Mouse (Mus musculus) MEL (cell line): Measurements from ENCODE around the gene Thsd4. TPM values are rescaled to one million over a fixed set of nuclear protein-coding genes. Genes with fewer than 3 reads are reported as not detected.

ENCODE experiments used
- DNase-seq: peaks from one replicate; pipeline ENCODE4 v3.0.0; 2011; ENCODE audit warnings: low read depth, low spot score
- H3K27ac ChIP-seq: 2 replicates; pipeline ENCODE4 v1.5.1; 2012; ENCODE audit warnings: low read depth, mild to moderate bottlenecking, control low read depth, low read length, moderate library complexity; ENCODE audit not compliant: control insufficient read depth
- H3K27me3 ChIP-seq, 2 experiments: fragments of 150-350 bp in 1 of 2; sonication (generic) in 1 of 2; 2 replicates each; pipeline ENCODE4 v1.6.1; 2012; ENCODE audit warnings: low read length in 2 of 2, mild to moderate bottlenecking in 2 of 2, improper control_type of control experiment in 1 of 2, moderate library complexity in 1 of 2; ENCODE audit not compliant: insufficient read depth in 2 of 2, control insufficient read depth in 1 of 2
- H3K36me3 ChIP-seq, 2 experiments: 2 replicates each; pipeline ENCODE4 v1.6.1; 2012 to 2014; ENCODE audit warnings: low read length in 2 of 2, improper control_type of control experiment in 1 of 2, inconsistent platforms in 1 of 2, mild to moderate bottlenecking in 1 of 2; ENCODE audit not compliant: insufficient read depth in 2 of 2, control insufficient read depth in 1 of 2
- H3K4me1 ChIP-seq, 2 experiments: fragments of 150-350 bp in 1 of 2; sonication (generic) in 1 of 2; 2 replicates each; pipeline ENCODE4 v1.6.1; 2012; ENCODE audit warnings: low read length in 2 of 2, improper control_type of control experiment in 1 of 2, mild to moderate bottlenecking in 1 of 2; ENCODE audit not compliant: insufficient read depth in 2 of 2, control insufficient read depth in 1 of 2
- H3K4me3 ChIP-seq, 2 experiments: fragments of 150-350 bp in 1 of 2; sonication (generic) in 1 of 2; 2 replicates each; pipeline ENCODE4 v1.5.1; 2012; ENCODE audit warnings: low read depth in 2 of 2, low read length in 2 of 2, mild to moderate bottlenecking in 2 of 2, moderate library complexity in 2 of 2, control low read depth in 1 of 2, improper control_type of control experiment in 1 of 2; ENCODE audit not compliant: control insufficient read depth in 1 of 2, insufficient read depth in 1 of 2
- H3K79me2 ChIP-seq: 2 replicates; pipeline ENCODE4 v1.6.1; 2012; ENCODE audit warnings: mild to moderate bottlenecking, low read length, moderate library complexity; ENCODE audit not compliant: control insufficient read depth, poor library complexity, insufficient read depth
- H3K9ac ChIP-seq: 2 replicates; pipeline ENCODE4 v1.6.1; 2012; ENCODE audit warnings: low read depth, mild to moderate bottlenecking, control low read depth, low read length, moderate library complexity; ENCODE audit not compliant: control insufficient read depth, poor library complexity, severe bottlenecking
- H3K9me3 ChIP-seq: fragments of 150-350 bp; sonication (generic); replicated peaks from 2 replicates; pipeline ENCODE4 v1.6.1; 2012; ENCODE audit warnings: mild to moderate bottlenecking, low read length, improper control_type of control experiment, moderate library complexity; ENCODE audit not compliant: insufficient read depth
- BHLHE40 ChIP-seq: IDR thresholded peaks from 2 replicates; pipeline ENCODE4 v1.6.1; 2012; ENCODE audit warnings: low read depth, mild to moderate bottlenecking, inconsistent platforms, low read length, improper control_type of control experiment, borderline replicate concordance
- CHD2 ChIP-seq: IDR thresholded peaks from 2 replicates; pipeline ENCODE4 v1.6.1; 2011; ENCODE audit warnings: low read length, improper control_type of control experiment
- CTCF ChIP-seq, 3 experiments: IDR thresholded peaks in 2 of 3; conservative IDR thresholded peaks in 1 of 3; 2 replicates each; pipeline ENCODE4 v1.5.1; 2011 to 2012; ENCODE audit warnings: low read length in 3 of 3, low read depth in 2 of 3, mild to moderate bottlenecking in 2 of 3, improper control_type of control experiment in 1 of 3, inconsistent platforms in 1 of 3, mixed read lengths in 1 of 3, moderate library complexity in 1 of 3; ENCODE audit not compliant: control insufficient read depth in 1 of 3, insufficient read depth in 1 of 3, poor library complexity in 1 of 3, severe bottlenecking in 1 of 3
- EP300 ChIP-seq, 2 experiments: IDR thresholded peaks; 2 replicates each; pipeline ENCODE4 v1.6.1; 2011; ENCODE audit warnings: improper control_type of control experiment in 2 of 2, low read length in 2 of 2, low read depth in 1 of 2, mild to moderate bottlenecking in 1 of 2
- GATA1 ChIP-seq: IDR thresholded peaks from 2 replicates; pipeline ENCODE4 v1.6.1; 2011; ENCODE audit warnings: low read depth, low read length, improper control_type of control experiment
- HCFC1 ChIP-seq: IDR thresholded peaks from 2 replicates; pipeline ENCODE4 v1.6.1; 2012; ENCODE audit warnings: low read depth, mild to moderate bottlenecking, inconsistent platforms, low read length, improper control_type of control experiment, moderate library complexity
- JUND ChIP-seq: IDR thresholded peaks from 2 replicates; pipeline ENCODE4 v1.6.1; 2011; ENCODE audit warnings: low read depth, mild to moderate bottlenecking, improper control_type of control experiment, low read length
- KAT2A ChIP-seq: conservative IDR thresholded peaks from 2 replicates; pipeline ENCODE4 v1.6.1; 2012; ENCODE audit warnings: low read depth, low read length, improper control_type of control experiment, inconsistent platforms
- MAFK ChIP-seq: IDR thresholded peaks from 2 replicates; pipeline ENCODE4 v1.6.1; 2011; ENCODE audit warnings: low read depth, mild to moderate bottlenecking, low read length, improper control_type of control experiment, borderline replicate concordance
- MAX ChIP-seq: IDR thresholded peaks from 2 replicates; pipeline ENCODE4 v1.6.1; 2011; ENCODE audit warnings: low read length, improper control_type of control experiment
- MAZ ChIP-seq: IDR thresholded peaks from 2 replicates; pipeline ENCODE4 v1.6.1; 2012; ENCODE audit warnings: low read depth, mild to moderate bottlenecking, inconsistent platforms, low read length, improper control_type of control experiment
- MXI1 ChIP-seq: IDR thresholded peaks from 2 replicates; pipeline ENCODE4 v1.6.1; 2011; ENCODE audit warnings: mild to moderate bottlenecking, low read depth, low read length, improper control_type of control experiment
- POLR2AphosphoS5 ChIP-seq: IDR thresholded peaks from 2 replicates; pipeline ENCODE4 v1.6.1; 2012; ENCODE audit warnings: low read depth, borderline replicate concordance, mild to moderate bottlenecking, inconsistent platforms, low read length, moderate library complexity, mixed read lengths
- RAD21 ChIP-seq: IDR thresholded peaks from 2 replicates; pipeline ENCODE4 v1.6.1; 2011; ENCODE audit warnings: mild to moderate bottlenecking, low read depth, low read length, improper control_type of control experiment
- RCOR1 ChIP-seq: IDR thresholded peaks from 2 replicates; pipeline ENCODE4 v1.6.1; 2012; ENCODE audit warnings: low read depth, mild to moderate bottlenecking, inconsistent platforms, low read length, improper control_type of control experiment
- SMC3 ChIP-seq: IDR thresholded peaks from 2 replicates; pipeline ENCODE4 v1.6.1; 2011; ENCODE audit warnings: low read depth, low read length, improper control_type of control experiment
- TAL1 ChIP-seq: IDR thresholded peaks from 2 replicates; pipeline ENCODE4 v1.6.1; 2012; ENCODE audit warnings: mild to moderate bottlenecking, inconsistent platforms, low read length, moderate library complexity, mixed read lengths
- TBP ChIP-seq: IDR thresholded peaks from 2 replicates; pipeline ENCODE4 v1.8.0; 2011; ENCODE audit warnings: low read depth, low read length, improper control_type of control experiment
- TCF12 ChIP-seq: IDR thresholded peaks from 2 replicates; pipeline ENCODE4 v1.6.1; 2014; ENCODE audit warnings: low read depth, mild to moderate bottlenecking, inconsistent platforms, low read length, improper control_type of control experiment, moderate library complexity
- USF1 ChIP-seq: IDR thresholded peaks from 2 replicates; pipeline ENCODE4 v1.6.1; 2014; ENCODE audit warnings: low read depth, mild to moderate bottlenecking, inconsistent platforms, low read length, improper control_type of control experiment, moderate library complexity
- ZNF384 ChIP-seq: IDR thresholded peaks from 2 replicates; pipeline ENCODE4 v1.6.1; 2012; ENCODE audit warnings: low read depth, mild to moderate bottlenecking, inconsistent platforms, low read length, improper control_type of control experiment
- polyA plus RNA-seq, 2 experiments: library from polyadenylated mRNA; stranded (reverse) in 1 of 2; unstranded in 1 of 2; fragments of >175 nt in 1 of 2; fragments of >200 nt in 1 of 2; gene quantifications; 2 replicates each; pipeline versions ENCODE4 v1.2.1 to v1.2.4; 2012; ENCODE audit warnings: low replicate concordance in 2 of 2, low read depth in 1 of 2; ENCODE audit not compliant: insufficient read length in 2 of 2, insufficient read depth in 1 of 2, missing spikeins in 1 of 2
- total RNA-seq: library from RNA; depleted of rRNA; stranded (reverse); fragments of 300-350 nt; gene quantifications from 2 replicates; pipeline ENCODE4 v1.2.3, GENCODE M21; 2012

Thsd4 gene
- total and polyA plus RNA-seq, 3 experiments, result 0.08 TPM; not detected in 1

GRCm38 (mm10) chr9:60225453-60225852 lies 296.4 kb downstream of the Thsd4 start:
- Histone ChIP-seq H3K9ac (no peak overlapping the region), H3K4me3 (no peak overlapping the region)
- DNase-seq, result no peak

DNA sequence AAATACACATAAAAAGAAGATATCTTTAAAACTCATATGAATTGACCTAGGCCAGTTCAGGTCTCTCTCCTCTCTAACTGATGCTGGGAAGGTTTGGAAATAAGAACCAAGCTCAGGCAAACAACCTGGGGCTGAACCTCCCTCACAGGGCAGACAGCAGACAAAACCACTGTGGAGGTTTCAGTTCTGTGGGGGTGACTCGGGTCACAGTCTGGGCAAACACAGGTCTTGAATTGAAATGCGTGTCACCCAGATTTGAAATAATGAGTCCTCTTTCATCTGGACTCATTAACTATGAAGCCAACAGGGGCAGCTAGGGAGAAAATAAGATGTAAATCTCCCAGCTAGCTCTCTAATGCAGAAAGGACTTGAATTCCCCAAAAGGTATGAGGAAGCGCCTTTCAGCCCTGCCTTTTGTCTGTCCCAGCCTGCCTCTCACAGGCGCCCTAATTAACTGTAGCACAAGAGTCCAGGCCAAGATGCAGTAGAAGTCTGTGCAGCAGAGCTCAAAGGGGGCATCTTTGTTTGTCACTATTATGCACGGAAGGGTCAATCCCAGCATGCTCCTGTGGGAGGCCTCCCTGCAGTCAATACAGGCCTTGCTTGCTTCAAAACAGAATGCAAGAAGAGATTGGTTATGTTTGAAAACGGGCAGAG lies 297.7 kb downstream of the Thsd4 start:
- TF ChIP-seq MAFK (no peak), CTCF (IDR thresholded peaks at IDR 0.05 in 2 of 3, conservative IDR thresholded peaks at IDR 0.05 in 1 of 3; ENCODE audit: control insufficient read depth in 1 of 3, insufficient read depth in 1 of 3, low read depth in 2 of 3, low read length in 3 of 3, poor library complexity in 1 of 3, severe bottlenecking in 1 of 3) (no peak), TBP (no peak), HCFC1 (no peak), RAD21 (no peak), POLR2AphosphoS5 (no peak), MAX (no peak), BHLHE40 (no peak), TCF12 (no peak)
- H3K36me3 ChIP-seq, result no peaks in the 10 kb centered on the region

More at GRCm38 (mm10) chr9:60225453-60225852, 296.4 kb downstream of the Thsd4 start:
- no peaks in the 10 kb centered on the region for H3K9me3 ChIP-seq
- TF ChIP-seq GATA1 (no peak), RCOR1 (no peak), TBP (no peak), MAZ (no peak), MAFK (no peak), TCF12 (no peak), TAL1 (no peak), MAX (no peak), CHD2 (no peak)
- TF ChIP-seq, all 39 proteins: peak for 0
- no peaks in the 10 kb centered on the region for H3K36me3 ChIP-seq
- no peak overlapping the region for H3K27ac ChIP-seq
- no peaks in the 10 kb centered on the region for H3K4me1 ChIP-seq
- H3K27me3 ChIP-seq, result no peaks in the 10 kb centered on the region
- H3K79me2 ChIP-seq, result no peaks in the 10 kb centered on the region

DNA sequence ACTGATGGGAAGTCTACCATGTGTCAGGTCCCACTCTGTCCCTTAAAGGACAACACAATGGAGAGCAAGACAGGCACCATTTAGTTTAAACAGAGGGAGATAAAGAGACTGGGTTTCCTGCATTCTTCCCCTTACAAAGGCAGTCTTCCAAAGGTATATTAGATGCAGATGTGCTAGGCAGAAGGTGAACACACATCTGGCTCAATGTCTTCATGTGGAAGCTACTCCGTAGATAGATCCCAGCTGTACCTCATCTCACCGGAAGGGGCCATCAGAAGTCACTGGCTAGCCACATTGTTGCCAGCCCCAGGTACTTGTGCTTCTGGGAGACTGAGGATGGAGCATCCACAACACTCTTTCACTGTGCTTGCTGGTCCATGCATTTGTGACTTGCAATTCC lies 301.4 kb downstream of the Thsd4 start:
- Histone ChIP-seq H3K79me2 (no peaks in the 10 kb centered on the region), H3K9ac (no peak overlapping the region), H3K4me3 (no peak overlapping the region), H3K27ac (no peak overlapping the region), H3K9me3 (no peaks in the 10 kb centered on the region), H3K27me3 (no peaks in the 10 kb centered on the region), H3K4me1 (no peaks in the 10 kb centered on the region), H3K36me3 (no peaks in the 10 kb centered on the region)
- TF ChIP-seq KAT2A (no peak), JUND (no peak), CHD2 (no peak), USF1 (no peak), MAZ (no peak), ZNF384 (no peak), MXI1 (no peak), EP300 (IDR thresholded peaks at IDR 0.05; ENCODE audit: low read depth in 1 of 2, low read length in 2 of 2) (no peak), TCF12 (no peak), SMC3 (no peak)
- no peak for DNase-seq

More for the DNA sequence above, 297.7 kb downstream of the Thsd4 start:
- DNase-seq, result no peak
- Histone ChIP-seq H3K27me3 (no peaks in the 10 kb centered on the region), H3K4me1 (no peaks in the 10 kb centered on the region), H3K4me3 (no peak overlapping the region), H3K9me3 (no peaks in the 10 kb centered on the region), H3K9ac (no peak overlapping the region), H3K27ac (no peak overlapping the region), H3K79me2 (no peaks in the 10 kb centered on the region)
